Mouse (Mus musculus): ENCODE data around the gene Fras1.

Fras1 gene

GRCm38 (mm10) chr5:96785096-96785495 is 411.3 kb downstream of the Fras1 start:
- DNase-seq (ENCODE audit: low read depth, low spot score), result no peak

GRCm38 (mm10) chr5:96792422-96792821 is 418.7 kb downstream of the Fras1 start:
- peak; percentile 53 for DNase-seq (ENCODE audit: low read depth, low spot score)

GRCm38 (mm10) chr5:96792936-96793718 is 419.4 kb downstream of the Fras1 start, which contains the start of gene Anxa3:
Gene Anxa3 (plus strand): TSS chr5:96793339.
- peak; percentile 89 for DNase-seq (ENCODE audit: low read depth, low spot score)

- no peak for DNase-seq (ENCODE audit: low read depth, low spot score)
These were observed 420.3 kb downstream of the Fras1 start for GRCm38 (mm10) chr5:96793953-96794635.

GRCm38 (mm10) chr5:96795752-96796151 is 422.0 kb downstream of the Fras1 start:
- no peak for DNase-seq (ENCODE audit: low read depth, low spot score)

GRCm38 (mm10) chr5:96797465-96797864 is 423.7 kb downstream of the Fras1 start:
- DNase-seq (ENCODE audit: low read depth, low spot score), result no peak

GRCm38 (mm10) chr5:96799165-96799564 is 425.4 kb downstream of the Fras1 start:
- DNase-seq (ENCODE audit: low read depth, low spot score), result no peak

- no peak for DNase-seq (ENCODE audit: low read depth, low spot score)
These were observed 426.2 kb downstream of the Fras1 start for GRCm38 (mm10) chr5:96799969-96800368.

GRCm38 (mm10) chr5:96802185-96802584 is 428.4 kb downstream of the Fras1 start:
- DNase-seq (ENCODE audit: low read depth, low spot score), result peak; percentile 91

GRCm38 (mm10) chr5:96803091-96803490 is 429.3 kb downstream of the Fras1 start:
- DNase-seq (ENCODE audit: low read depth, low spot score), result peak; percentile 49

GRCm38 (mm10) chr5:96804304-96804703 is 430.5 kb downstream of the Fras1 start:
- peak; percentile 20 for DNase-seq (ENCODE audit: low read depth, low spot score)

GRCm38 (mm10) chr5:96804813-96805212 is 431.1 kb downstream of the Fras1 start:
- DNase-seq (ENCODE audit: low read depth, low spot score), result no peak

- DNase-seq (ENCODE audit: low read depth, low spot score), result peak; percentile 36
These were observed 436.9 kb downstream of the Fras1 start for GRCm38 (mm10) chr5:96810620-96811019.

GRCm38 (mm10) chr5:96824769-96825327 is 451.1 kb downstream of the Fras1 start:
- DNase-seq (ENCODE audit: low read depth, low spot score), result no peak

- DNase-seq (ENCODE audit: low read depth, low spot score), result no peak
These were observed 453.4 kb downstream of the Fras1 start for GRCm38 (mm10) chr5:96827176-96827575.
